Mouse (Mus musculus) G1E (cell line): ENCODE measurements around the gene Arpp19.

ENCODE experiments used
- CTCF ChIP-seq: IDR thresholded peaks from 2 replicates; pipeline ENCODE4 v1.5.1; 2012; ENCODE audit warnings: low read depth, low read length, inconsistent platforms, mixed read lengths
- GATA1 ChIP-seq: IDR thresholded peaks from 2 replicates; pipeline ENCODE4 v1.6.1; 2012; ENCODE audit warnings: borderline replicate concordance, low read length, inconsistent platforms, mixed read lengths
- GATA2 ChIP-seq: IDR thresholded peaks from 2 replicates; pipeline ENCODE4 v1.6.1; 2012; ENCODE audit warnings: low read depth, low read length, inconsistent platforms, borderline replicate concordance

- TF ChIP-seq GATA1: no peak
- TF ChIP-seq CTCF: no peak
- no peak for TF ChIP-seq GATA2
Measured at GRCm38 (mm10) chr9:75025689-75026088, 11.7 kb upstream of the Arpp19 start.
